Mouse (Mus musculus): ENCODE data around the gene Hoxc6. TPM values are rescaled to one million over a fixed set of nuclear protein-coding genes. Genes with fewer than 3 reads are reported as not detected.

Gene Hoxc6
- total RNA-seq, 4 experiments from 2014 or later = 0.25 to 0.62 TPM; not detected in 2

DNA sequence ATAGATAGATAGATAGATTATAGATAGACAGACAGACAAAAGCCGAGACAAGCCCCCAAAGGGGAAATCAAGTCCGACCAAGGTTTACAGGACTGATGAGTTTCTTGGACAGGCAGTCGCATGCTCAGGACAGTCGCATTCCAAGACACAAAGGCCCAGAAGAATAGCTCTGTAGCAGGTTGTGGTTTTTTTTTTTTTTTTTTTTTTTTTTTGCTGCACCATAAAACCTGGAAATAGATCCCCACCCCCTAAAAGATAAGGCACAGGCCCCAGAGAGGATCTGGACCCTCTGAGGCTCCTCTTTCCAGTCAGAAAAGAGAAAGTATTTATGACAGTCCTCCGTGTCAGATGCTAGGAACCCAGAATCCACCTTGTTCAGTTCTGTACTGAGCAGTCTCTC lies 10.0 kb upstream of the Hoxc6 start:
- DNase-seq (ENCODE audit: low spot score) = no peak

DNA sequence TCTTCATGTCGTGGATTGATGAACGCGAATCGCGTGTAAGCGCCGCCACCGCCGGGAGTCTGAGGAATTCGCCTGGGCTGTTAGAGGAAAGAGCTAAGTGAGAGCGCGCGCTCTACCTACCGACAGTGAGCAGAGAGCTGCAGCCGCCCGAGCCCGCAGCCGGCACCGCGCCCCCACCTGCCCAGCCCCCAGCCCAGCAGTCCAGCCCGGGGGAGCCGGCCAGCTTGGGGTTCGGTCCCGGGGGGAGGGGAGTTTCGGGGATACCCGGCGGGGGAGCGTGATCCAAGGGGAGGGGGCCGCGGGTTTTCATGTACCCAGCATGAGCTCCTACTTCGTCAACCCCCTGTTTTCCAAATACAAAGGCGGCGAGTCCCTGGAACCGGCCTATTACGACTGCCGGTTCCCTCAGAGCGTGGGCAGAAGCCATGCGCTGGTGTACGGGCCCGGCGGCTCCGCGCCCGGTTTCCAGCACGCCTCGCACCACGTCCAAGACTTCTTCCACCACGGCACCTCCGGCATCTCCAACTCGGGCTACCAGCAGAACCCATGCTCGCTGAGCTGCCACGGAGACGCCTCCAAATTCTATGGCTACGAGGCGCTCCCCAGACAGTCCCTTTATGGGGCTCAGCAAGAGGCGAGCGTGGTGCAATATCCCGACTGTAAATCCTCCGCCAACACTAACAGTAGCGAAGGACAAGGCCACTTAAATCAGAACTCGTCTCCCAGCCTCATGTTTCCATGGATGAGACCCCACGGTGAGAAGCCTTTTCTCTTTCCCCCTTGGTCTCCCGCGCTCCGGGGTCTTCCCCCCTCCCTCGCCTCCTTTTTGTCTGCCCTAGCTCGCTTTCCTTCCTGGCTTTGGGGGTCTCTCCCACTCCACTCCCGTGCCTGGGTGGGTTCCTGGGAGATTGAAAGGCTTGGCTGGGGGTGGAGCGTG lies 7.3 kb upstream of the Hoxc6 start, which contains the start of gene Hoxc8:
Hoxc8 (plus strand) TSS at position 147 of the 937 bp plus-strand sequence.
- no peak for DNase-seq (ENCODE audit: low spot score)

DNA sequence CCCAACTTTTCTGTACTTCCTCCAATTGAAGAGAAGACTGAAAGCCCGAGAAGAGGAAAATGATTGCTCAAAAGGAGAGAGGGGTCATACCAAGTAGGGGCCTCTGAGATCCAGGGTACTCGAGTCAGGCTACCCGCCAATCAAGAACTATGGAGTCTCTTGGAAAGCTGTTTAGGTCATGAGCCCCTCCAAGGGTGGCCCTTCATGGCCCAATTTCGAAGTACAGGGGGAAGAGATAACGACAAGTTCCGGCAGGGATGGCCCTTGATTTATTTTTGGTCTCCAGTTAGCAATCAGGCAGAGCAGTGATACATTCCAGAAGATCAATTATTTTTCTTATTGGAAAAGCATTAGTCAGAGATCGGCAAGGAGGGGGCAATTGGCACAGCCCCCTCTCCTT lies 6.3 kb upstream of the Hoxc6 start:
- DNase-seq (ENCODE audit: low spot score) = no peak

DNA sequence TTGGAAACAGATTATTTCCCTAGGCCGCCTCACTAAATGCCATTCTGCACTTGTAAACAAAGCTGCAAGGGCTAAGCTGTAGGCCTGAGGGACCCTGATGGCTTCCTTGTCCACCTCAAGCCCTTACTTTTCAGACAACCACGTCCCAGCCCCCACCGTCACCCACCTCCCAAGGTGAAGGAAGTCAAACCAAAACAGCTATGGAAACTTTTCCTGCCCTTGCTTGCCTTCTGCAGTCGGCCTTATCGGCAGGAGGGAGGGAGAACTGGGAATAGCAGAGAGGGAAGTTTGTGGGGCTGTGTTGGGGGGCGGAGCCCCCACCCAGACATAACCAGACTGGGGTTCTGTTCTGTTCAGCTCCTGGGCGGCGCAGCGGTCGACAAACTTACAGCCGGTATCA lies 5.9 kb upstream of the Hoxc6 start:
- no peak for DNase-seq (ENCODE audit: low spot score)

DNA sequence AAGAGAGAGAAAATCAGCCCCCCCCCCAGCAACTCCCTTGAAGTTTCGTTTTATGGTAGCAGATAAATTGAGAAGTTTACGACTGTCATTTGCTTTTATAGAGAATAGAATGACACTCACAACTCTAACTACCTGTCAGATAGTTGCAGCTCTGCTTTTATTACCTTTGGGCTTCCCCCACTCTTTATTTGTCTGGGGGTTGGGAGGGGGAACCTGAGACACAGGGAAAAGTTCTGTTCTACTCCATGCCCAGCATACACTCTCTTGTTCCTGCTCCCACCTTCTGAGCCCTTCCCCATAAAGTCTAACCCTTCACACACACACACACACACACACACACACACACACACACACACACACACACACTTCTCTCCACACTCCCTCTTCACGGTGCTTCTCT lies 5.2 kb upstream of the Hoxc6 start:
- no peak for DNase-seq (ENCODE audit: low spot score)

DNA sequence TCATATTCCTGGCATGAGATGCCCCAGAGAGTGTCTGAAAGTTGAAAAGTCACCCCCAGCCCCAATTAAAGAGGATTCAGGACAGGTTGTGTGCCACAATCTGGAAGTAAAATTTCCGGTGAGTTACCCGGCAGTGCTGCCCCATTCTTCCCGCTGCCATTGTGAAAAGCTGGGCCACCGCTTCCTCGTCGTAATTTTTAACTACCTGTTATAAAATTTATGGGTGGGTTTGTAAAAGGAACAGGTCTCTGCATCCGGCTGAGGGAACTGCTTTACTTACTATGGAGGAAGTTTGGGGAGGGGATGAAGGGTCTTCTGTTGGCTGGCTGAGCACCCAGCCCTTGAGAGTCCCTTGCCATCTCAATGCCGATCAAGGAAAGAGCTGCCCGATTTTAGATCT lies 1.5 kb upstream of the Hoxc6 start:
- DNase-seq (ENCODE audit: low spot score) = no peak

DNA sequence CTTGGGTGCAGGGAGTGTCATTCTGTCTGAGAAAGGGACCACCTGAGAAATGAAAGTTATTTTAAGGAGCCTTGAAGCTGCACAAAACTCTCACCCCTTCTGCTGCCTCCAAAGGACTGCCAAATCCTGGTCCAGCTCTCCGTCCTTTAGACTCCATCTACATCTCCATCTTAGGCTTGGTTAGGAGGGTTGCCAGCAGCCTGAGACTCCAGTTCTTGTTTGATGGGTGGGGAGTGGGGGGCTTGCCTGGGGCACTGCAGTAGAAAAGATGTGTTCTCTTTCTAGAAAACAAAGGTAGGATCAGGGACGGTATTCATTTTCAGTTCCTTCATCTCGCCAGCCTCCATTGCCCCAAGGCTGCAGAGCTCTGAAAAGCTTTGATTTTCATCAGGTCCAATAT lies 626 bp upstream of the Hoxc6 start:
- DNase-seq (ENCODE audit: low spot score) = no peak

DNA sequence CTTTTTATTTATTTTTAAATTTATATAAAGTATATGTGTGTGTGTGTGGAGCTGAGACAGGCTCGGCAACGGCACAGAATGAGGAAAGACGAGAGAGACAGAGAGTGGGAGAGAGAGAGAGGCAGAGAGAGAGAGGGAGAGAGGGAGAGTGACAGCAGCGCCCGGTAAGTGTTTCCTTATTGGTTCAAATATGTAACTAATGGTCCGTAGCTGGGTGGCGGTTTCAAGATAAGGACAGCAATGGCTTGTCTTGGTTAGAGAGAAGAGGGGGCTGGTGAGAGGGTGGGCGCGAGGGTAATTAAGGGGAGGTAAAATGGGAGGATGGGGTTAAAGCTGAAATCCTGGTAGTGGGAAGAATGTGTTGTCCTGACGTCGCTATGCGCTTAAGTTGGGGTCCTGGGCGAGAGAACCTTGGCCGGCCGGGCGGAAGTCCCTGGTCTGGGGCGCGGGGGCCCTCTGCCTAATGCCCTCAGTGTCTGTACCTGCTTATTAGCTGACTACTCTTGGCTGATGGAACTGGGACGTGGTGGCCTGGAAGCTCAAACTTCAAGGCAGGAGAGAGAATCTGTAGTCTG lies 638 bp downstream of the Hoxc6 start:
- DNase-seq (ENCODE audit: low spot score) = no peak

DNA sequence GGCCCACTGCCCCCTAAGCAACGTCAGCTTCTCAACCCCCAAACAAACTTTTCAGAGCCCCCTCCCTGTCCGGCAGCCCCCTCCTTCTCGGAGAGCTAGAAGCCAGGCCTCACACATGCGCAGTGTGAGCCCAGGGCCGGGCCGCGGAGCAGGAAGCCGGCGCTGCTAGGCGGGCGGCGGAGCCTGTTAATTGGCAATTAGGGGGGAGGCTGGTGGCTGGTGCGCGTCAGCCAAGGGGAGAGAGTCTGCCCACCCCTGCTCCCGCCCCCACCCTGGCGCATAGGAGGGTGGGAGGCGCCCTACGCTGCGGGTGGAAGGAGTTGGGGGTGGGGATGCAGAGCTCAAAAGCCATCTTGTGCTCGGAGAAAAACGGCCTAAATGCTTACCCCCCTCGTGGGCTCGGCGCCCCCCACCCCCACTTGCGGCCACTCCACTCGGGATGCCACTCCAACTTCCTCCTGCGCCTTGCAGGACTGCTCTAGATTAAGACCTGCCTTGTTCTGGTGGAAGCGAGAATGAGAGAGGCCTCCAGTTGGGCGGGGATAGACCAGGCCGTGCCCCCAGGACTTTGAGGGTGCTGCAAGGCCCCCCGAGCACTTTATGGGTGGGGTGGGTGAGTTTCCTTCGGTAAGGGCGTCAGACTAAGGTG lies 1.2 kb downstream of the Hoxc6 start:
- DNase-seq (ENCODE audit: low spot score) = peak; percentile 36

DNA sequence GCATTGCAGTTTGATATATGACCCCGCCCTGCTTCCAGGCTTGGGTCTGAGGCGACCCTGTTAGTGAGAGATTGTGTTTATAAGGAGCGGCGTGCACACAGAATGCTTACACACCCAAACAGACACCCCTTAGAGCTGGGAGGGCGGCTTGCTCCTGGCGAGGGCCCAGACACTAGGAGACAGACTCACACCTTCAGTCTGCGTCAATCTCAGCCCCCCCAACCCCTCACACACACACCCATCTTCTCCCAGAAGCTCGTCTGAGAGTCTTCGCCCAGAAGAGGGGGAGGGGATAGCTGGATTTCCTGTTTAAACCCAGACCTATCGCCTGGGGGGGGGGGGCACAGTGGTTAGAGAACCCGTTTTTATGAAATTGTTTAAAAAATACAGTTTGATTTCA lies 1.9 kb downstream of the Hoxc6 start:
- no peak for DNase-seq (ENCODE audit: low spot score)

DNA sequence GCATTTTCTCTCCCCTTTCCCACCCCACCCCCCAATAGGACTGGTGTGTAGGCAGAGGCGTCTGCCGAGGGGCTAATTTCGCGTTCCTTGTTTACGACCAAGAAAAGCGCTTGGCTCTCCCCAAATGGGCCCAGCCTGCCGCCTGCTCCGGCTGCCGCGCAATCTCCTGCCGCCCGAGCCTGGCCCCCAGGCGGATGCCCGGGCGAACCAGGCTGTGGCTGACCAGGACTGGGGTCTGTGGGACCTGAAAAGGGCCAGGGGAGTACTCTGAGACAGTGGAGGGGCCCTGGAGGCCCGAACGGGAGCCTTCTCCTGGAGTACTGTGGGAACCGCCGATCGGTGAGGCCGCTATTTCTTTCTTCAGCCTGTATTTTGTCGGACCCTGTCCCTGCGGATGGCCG lies 2.4 kb downstream of the Hoxc6 start:
- DNase-seq (ENCODE audit: low spot score) = no peak

DNA sequence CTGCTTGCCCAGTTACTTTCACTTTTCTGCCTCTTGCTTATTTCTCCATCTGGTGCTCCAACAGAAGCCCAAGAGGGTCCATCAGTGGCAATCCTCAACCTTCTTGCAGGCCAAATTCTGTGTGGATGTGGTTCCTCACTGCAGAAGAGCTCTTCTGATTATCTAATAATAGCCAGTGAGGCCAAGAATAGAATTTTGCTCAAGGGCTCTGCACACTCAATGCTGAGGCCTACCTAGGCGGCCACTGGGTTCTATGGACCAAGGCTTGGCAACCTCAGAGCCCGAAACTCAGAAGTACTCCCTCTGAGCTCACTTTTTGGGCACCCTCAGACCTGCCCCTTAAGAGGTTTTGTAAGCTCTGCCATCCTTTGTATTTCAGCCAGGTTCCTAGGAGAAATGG lies 3.3 kb downstream of the Hoxc6 start:
- no peak for DNase-seq (ENCODE audit: low spot score)

DNA sequence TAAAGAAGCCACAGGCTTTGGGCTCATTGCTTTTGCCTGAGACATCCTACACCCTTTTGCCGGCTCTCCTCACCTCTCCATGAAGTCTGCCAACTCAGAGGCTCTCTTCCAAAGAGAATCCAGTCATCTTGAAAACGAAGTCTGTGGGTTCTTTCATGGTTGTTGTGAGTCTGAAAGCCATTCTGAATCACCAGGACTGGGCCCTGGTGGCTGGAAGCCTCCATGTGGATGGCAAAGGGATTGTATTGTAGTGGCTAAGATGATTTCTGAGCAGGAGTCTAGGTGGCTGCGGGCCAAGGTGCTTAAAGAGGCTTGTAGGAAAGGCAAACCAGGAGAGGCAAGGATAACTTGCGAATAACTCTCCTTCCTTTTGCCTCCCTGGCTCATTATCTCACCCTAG lies 4.1 kb downstream of the Hoxc6 start:
- DNase-seq (ENCODE audit: low spot score) = no peak

DNA sequence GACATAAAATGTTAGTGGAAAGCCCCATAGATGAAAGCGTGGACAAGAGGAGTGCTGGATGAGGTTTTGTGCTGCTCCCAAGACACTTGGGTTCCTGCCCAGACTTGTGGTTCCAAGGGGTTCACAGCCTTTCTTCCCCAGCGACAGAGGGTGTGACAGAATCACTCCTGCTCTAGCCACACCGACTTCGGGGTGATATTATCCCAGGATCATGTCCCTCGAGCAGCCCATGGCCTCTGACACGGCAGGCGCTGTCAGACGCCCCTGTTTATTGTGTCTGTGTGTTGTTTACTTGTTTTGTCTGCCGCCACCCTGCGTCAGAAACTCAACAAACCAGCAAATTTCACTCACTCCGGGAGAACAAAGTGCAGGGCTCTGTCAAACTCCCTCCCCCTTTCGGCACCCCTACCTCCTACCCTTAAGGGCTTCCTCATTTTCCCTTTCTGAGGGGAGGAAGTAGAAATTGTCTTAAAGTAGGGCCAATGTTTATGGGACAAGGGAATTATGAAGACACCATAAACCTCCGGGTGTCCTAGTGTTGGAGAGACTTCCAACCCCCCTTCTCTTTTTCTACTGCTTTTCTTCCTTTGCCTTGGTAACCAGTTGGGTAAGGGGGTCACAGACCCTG lies 4.9 kb downstream of the Hoxc6 start:
- no peak for DNase-seq (ENCODE audit: low spot score)

DNA sequence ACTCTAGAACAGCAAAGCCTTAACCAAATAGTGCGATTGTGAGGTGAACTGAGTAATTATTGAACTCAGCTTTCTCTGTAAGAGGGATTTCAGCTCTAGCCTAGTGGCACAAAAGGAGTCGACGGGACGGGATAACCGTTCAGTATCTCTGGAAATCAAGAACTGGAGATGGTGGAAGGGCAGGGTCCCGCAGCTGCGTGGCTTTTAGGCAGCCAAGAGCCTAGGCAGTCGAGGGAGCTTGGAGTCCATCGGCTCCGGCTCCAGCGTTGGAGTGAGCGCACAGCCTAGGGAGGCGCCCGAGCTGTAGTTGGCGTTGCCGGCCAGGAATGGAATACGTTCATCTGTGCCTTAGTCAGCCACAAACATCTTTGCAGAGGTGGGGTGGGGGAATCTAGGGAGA lies 7.3 kb downstream of the Hoxc6 start:
- no peak for DNase-seq (ENCODE audit: low spot score)

DNA sequence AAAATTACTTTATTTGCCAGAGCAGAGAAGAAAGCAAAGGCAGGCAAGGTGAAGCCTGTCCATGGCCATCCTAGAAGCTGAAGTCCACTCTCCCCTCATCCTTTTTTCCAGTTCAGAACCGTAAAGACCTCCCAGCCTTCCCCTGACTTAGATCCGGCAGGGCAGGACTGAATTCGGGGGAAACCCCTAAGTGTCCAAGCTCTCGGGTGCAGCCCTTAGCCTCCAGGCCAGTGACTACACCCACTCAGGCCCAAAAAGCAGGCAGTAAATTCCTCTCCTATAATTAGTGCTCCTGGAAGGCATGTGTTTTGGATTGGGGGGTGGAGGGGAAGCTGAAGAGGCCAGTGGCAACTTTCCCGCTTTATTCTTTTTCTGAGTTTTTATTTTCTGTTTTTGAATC lies 7.7 kb downstream of the Hoxc6 start:
- DNase-seq (ENCODE audit: low spot score) = no peak

DNA sequence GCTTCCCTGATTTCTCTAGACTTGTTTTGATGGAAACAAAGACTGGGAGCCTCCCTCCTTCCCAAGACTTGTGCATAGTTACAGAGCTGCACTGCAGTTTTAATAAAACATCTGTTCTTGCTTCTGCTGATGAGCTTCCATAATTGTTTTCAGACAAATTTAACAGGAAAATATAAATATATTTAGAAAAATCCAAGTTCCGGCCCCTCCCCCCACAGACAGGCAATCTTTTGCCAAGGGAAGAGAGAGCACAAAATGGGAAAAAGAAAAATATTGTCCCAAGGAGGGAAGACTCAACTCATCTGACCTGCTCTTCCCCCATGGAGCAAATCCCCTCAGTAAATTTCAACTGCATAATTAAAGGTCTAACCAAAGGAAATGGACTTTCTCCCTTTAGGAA lies 8.3 kb downstream of the Hoxc6 start:
- DNase-seq (ENCODE audit: low spot score) = no peak

DNA sequence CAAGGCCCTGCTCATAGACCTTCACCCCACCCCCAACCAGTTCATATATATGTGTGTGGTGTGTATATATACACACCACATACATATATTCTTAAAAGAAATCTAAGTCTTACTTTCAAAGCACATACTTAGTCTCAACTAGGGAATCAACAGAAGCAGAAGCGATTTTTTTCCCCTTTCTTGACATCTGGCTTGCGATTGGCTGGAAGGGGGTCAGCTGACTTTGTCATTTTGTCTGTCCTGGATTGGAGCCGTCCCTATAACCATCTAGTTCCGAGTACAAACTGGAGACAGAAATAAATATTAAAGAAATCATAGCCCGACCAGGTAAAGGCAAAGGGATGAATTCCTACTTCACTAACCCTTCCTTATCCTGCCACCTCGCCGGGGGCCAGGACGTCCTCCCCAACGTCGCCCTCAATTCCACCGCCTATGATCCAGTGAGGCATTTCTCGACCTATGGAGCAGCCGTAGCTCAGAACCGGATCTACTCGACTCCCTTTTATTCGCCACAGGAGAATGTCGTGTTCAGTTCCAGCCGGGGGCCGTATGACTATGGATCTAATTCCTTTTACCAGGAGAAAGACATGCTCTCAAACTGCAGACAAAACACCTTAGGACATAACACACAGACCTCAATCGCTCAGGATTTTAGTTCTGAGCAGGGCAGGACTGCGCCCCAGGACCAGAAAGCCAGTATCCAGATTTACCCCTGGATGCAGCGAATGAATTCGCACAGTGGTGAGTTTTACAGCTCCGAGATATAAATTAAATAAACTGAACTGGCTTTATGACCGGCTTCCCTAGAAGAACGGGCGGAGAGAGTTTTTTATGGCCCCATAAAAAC lies 11.4 kb downstream of the Hoxc6 start:
- no peak for DNase-seq (ENCODE audit: low spot score)

DNA sequence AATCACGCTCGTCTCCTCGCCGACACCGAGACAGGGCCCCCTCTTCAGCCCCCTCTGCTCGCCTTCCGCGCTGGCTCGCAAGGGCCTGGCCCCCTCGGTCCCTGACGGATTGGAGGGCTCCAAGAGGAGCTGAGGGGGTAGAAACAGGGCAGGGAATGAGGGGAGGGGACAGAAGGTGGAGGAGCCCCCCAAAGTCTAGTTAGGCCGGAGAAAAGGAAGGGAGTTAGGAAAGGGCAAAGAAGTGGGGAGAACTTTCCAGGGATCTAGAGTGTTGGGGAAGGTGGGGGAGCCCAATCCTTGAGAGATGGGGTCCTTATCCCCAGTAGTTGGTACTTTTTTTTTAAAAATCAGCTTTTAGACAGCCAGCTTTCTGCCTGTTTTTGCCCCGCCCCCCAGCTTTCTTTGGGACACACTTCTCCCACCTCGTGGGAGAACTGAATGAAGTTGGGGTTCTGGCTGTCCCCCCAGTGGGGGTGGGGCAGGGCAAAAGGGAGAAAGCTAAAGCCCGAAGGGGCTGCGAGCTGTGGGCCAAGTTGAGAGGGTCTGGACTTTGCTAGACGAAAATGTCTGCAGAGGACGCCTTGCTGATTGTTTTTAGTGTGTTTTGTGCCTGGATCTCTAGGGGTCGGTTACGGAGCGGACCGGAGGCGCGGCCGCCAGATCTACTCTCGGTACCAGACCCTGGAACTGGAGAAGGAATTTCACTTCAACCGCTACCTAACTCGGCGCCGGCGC lies 12.2 kb downstream of the Hoxc6 start:
- no peak for DNase-seq (ENCODE audit: low spot score)

DNA sequence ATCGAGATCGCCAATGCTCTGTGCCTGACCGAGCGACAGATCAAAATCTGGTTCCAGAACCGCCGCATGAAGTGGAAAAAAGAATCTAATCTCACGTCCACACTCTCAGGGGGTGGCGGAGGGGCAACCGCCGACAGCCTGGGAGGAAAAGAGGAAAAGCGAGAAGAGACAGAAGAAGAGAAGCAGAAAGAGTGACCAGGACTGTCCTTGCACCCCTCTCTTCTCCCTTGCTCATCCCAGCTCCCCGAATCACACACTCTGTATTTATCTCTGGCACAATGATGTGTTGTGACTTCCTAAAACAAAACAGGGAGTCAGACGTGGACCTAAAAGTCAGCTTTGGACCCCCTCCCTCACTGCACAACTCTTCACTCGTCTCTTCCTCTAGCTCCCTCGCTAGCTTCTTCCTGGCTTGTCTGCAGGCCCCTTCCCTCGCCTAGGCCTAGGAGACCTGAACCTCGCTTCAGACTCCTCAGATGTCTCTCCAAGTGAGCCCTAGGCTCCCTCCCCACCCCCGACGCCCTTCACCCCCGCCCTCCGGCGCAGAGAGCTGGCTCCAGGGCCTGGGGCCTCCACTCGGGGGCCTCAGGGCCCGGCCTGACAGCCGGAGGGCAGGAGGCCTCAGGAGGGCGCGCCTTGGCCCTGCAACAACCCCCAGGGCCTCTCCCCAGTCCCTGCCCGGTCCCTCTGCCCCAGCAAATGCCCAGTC lies 12.9 kb downstream of the Hoxc6 start:
- no peak for DNase-seq (ENCODE audit: low spot score)

All from heart, adult 8-10 months (tissue).